In genomic region chr5:120710826-120711248, GRCm38 (mm10) we compare ENCODE assay signal across 7 mouse cellular contexts. TPM values are rescaled to one million over a fixed set of nuclear protein-coding genes. Genes with fewer than 3 reads are reported as not detected.
DNase-seq lines count a peak whose midpoint lies in the region; ATAC-seq and TF ChIP-seq lines count a peak whose summit lies in the region.

No protein-coding gene starts in this region.

- no peak for TF ChIP-seq EP300 in heart, postnatal 0 days (IDR thresholded peaks at IDR 0.05; ENCODE audit: low read depth)

- no peaks in the 10 kb centered on the region for H3K9me3 ChIP-seq in embryonic facial prominence, embryonic 13.5 days
- H3K9me3 ChIP-seq in heart, postnatal 0 days (replicated peaks; ENCODE audit: control insufficient read depth, low read length), result no peaks in the 10 kb centered on the region
- H3K9me3 ChIP-seq in midbrain, embryonic 14.5 days (ENCODE audit: control insufficient read depth, low read length), result no peaks in the 10 kb centered on the region

- peak overlapping the region; percentile 80 for H3K4me2 ChIP-seq in embryonic facial prominence, embryonic 13.5 days
- H3K4me2 ChIP-seq in heart, postnatal 0 days (ENCODE audit: low read depth, low read length), result peak overlapping the region; percentile 52
- H3K4me2 ChIP-seq in midbrain, embryonic 14.5 days (ENCODE audit: low read length), result peak overlapping the region; percentile 82

- no peaks in the 10 kb centered on the region for H3K36me3 ChIP-seq in embryonic facial prominence, embryonic 13.5 days
- H3K36me3 ChIP-seq in heart, postnatal 0 days (replicated peaks; ENCODE audit: control insufficient read depth, insufficient read depth, low read length), result no peaks in the 10 kb centered on the region
- no peaks in the 10 kb centered on the region for H3K36me3 ChIP-seq in midbrain, embryonic 14.5 days (ENCODE audit: control insufficient read depth, insufficient read depth, low read length)

- H3K4me3 ChIP-seq in embryonic facial prominence, embryonic 13.5 days, result peak overlapping the region; percentile 58
- H3K4me3 ChIP-seq in heart, postnatal 0 days (ENCODE audit: low read depth, low read length), result peak overlapping the region; percentile 39
- H3K4me3 ChIP-seq in midbrain, embryonic 14.5 days (replicated peaks; ENCODE audit: low read depth, low read length), result peak overlapping the region; percentile 67

- H3K27ac ChIP-seq in embryonic facial prominence, embryonic 13.5 days, result no peak overlapping the region
- no peak overlapping the region for H3K27ac ChIP-seq in heart, postnatal 0 days (ENCODE audit: low read depth)
- H3K27ac ChIP-seq in midbrain, embryonic 14.5 days (replicated peaks; ENCODE audit: low read depth, low read length), result peak overlapping the region; percentile 90

- ATAC-seq in embryonic facial prominence, embryonic 13.5 days (ENCODE audit: insufficient number of reproducible peaks, insufficient read depth, low FRiP score, low TSS enrichment, low read depth), result no peak
- ATAC-seq in heart, postnatal 0 days (ENCODE audit: insufficient read depth, low read depth), result no peak
- peak; percentile 32; the same call in 1 of the 2 replicates for ATAC-seq in midbrain, embryonic 14.5 days (ENCODE audit: low FRiP score, low TSS enrichment)

- WGBS in embryonic facial prominence, embryonic 13.5 days, result under 1% methylated on average over 34 of the region's 34 CpGs
- WGBS in heart, postnatal 0 days, result 2% methylated on average over 27 of the region's 34 CpGs
- under 1% methylated on average over 33 of the region's 34 CpGs for WGBS in midbrain, embryonic 14.5 days

- DNase-seq in left cerebral cortex, postnatal 4 days, result peak; percentile 57
- DNase-seq in left cerebral cortex, adult 11 months (ENCODE audit: low spot score), result no peak
- no peak for DNase-seq in heart, postnatal 0 days (ENCODE audit: low spot score)
- peak; percentile 73 for DNase-seq in midbrain, embryonic 14.5 days
- DNase-seq in ovary, adult 18-20 months (ENCODE audit: low spot score), result no peak
- DNase-seq in gastrocnemius, postnatal 10 days, result no peak

- intact Hi-C loops in left cerebral cortex, postnatal 4 days (cut with DNase I), result no loop called here

- peaks cover 97% of the 10 kb centered on the region for H3K27me3 ChIP-seq in embryonic facial prominence, embryonic 13.5 days
- H3K27me3 ChIP-seq in heart, postnatal 0 days (ENCODE audit: control insufficient read depth, insufficient read depth, low read length), result peaks cover 93% of the 10 kb centered on the region
- H3K27me3 ChIP-seq in midbrain, embryonic 14.5 days (ENCODE audit: control insufficient read depth, insufficient read depth, low read length), result peaks cover 4% of the 10 kb centered on the region; the same call in 1 of the 2 replicates

- H3K9ac ChIP-seq in embryonic facial prominence, embryonic 13.5 days, result peak overlapping the region; percentile 74
- no peak overlapping the region for H3K9ac ChIP-seq in heart, postnatal 0 days (replicated peaks; ENCODE audit: low read depth, low read length)
- H3K9ac ChIP-seq in midbrain, embryonic 14.5 days (replicated peaks; ENCODE audit: low read length), result peak overlapping the region; percentile 94

- peaks cover 29% of the 10 kb centered on the region for H3K4me1 ChIP-seq in embryonic facial prominence, embryonic 13.5 days
- H3K4me1 ChIP-seq in heart, postnatal 0 days (ENCODE audit: control insufficient read depth, insufficient read depth), result peaks cover 11% of the 10 kb centered on the region; the same call in 1 of the 2 replicates
- H3K4me1 ChIP-seq in midbrain, embryonic 14.5 days (ENCODE audit: control insufficient read depth, insufficient read depth, low read length), result peaks cover 26% of the 10 kb centered on the region

- no peak for TF ChIP-seq CTCF in heart, postnatal 0 days (IDR thresholded peaks at IDR 0.05; ENCODE audit: low read depth)

RNA-seq across cellular contexts. Expression of gene Dtx1, which starts 0.9 kb away (rescaled TPM):
- total RNA-seq in left cerebral cortex, postnatal 4 days (2021), result 100 to 1,000 TPM; 122 to 124 TPM
- polyA plus RNA-seq in embryonic facial prominence, embryonic 13.5 days (2015; fragmentation: Nextera tagmentation; extraction: Ambion mirVana), result 6.2 and 7.2 TPM in 2 replicates
- 1.7 and 13.8 TPM in 2 replicates for total RNA-seq in heart, postnatal 0 days (2014; rRNA removed; ENCODE audit: low replicate concordance)
- polyA plus RNA-seq in heart, postnatal 0 days (2015; fragmentation: Nextera tagmentation; extraction: Ambion mirVana), result 0.30 and 0.48 TPM in 2 replicates
- polyA plus RNA-seq in midbrain, embryonic 14.5 days (2014; fragmentation: Nextera tagmentation; extraction: Ambion mirVana), result 50.0 and 61.4 TPM in 2 replicates
- 1 to 10 TPM; 1.2 to 1.4 TPM for total RNA-seq in gastrocnemius, postnatal 10 days (2021)

RNA-seq across cellular contexts. Expression of gene Oas2, which starts 38.8 kb away (rescaled TPM):
- not detected for total RNA-seq in left cerebral cortex, postnatal 4 days (2021)
- 0.21 and 0.38 TPM in 2 replicates for polyA plus RNA-seq in embryonic facial prominence, embryonic 13.5 days (2015; fragmentation: Nextera tagmentation; extraction: Ambion mirVana)
- total RNA-seq in heart, postnatal 0 days (2014; rRNA removed; ENCODE audit: low replicate concordance), result 1.1 TPM in 1 of 2 replicates, not detected in the other
- 0.15 and 0.25 TPM in 2 replicates for polyA plus RNA-seq in heart, postnatal 0 days (2015; fragmentation: Nextera tagmentation; extraction: Ambion mirVana)
- 0.43 TPM in 1 of 2 replicates, not detected in the other for polyA plus RNA-seq in midbrain, embryonic 14.5 days (2014; fragmentation: Nextera tagmentation; extraction: Ambion mirVana)
- under 1 TPM in 1 of 2 experiments, not detected in 1; 0.09 TPM for total RNA-seq in gastrocnemius, postnatal 10 days (2021)

Comparison
In these comparisons a context has a peak if more than half of its experiments do, and no peak if none do; other contexts are left out.
1. DNase-seq: peak in left cerebral cortex, postnatal 4 days (single experiment) and midbrain, embryonic 14.5 days (single experiment); none in left cerebral cortex, adult 11 months (single experiment), heart, postnatal 0 days (single experiment), ovary, adult 18-20 months (single experiment) and gastrocnemius, postnatal 10 days (single experiment).
2. Peak in every context shown above with its lines, with median percentiles within 50 percentile points of each other: H3K4me2 ChIP-seq and H3K4me3 ChIP-seq.